Mouse (Mus musculus) frontal cortex, postnatal 10 days (tissue): ENCODE data around the gene Abhd11.
"Not testable (repeated sequence)": the region's sequence is repeated elsewhere in the genome, so short reads cannot be mapped to it uniquely, and the experiment has no call there.

Source experiments
- DNase-seq, 2 experiments: peaks; one replicate each; pipeline ENCODE4 v3.0.0; 2022; ENCODE audit warnings: low spot score in 2 of 2, mixed read lengths in 1 of 2

Gene Abhd11

GRCm38 (mm10) chr5:135023344-135024173 lies 14.6 kb downstream of the Abhd11 start, which contains the start of gene Stx1a:
Stx1a (plus strand) TSS chr5:135023482.
- peak; percentile 82 to 89 for DNase-seq

DNA sequence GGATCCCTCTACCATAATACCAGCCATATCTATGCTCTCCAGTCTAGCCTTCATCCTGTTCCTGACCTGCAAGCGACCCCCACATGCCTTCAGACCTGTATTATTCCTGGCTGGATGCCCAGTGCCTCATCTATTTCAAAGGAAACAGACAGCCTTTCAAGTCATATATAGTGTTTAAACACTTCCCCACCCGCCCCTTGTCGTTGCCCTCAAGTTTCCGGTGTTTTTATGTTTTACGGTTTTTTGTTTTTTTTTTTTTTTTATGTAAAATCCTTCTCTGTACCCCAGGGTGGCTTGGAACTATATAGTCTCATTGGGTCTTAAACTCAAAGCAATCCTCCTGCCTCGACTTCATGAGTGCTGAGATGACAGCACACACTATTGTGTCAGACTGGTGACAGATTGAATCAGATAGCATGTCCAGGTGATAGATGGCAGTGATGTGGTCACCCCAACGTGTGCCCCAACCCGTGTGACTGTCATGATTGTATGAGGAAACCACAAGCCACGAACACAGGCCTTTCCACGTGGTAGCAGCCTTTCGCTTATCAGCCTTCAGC lies 15.8 kb downstream of the Abhd11 start:
- no peak for DNase-seq

DNA sequence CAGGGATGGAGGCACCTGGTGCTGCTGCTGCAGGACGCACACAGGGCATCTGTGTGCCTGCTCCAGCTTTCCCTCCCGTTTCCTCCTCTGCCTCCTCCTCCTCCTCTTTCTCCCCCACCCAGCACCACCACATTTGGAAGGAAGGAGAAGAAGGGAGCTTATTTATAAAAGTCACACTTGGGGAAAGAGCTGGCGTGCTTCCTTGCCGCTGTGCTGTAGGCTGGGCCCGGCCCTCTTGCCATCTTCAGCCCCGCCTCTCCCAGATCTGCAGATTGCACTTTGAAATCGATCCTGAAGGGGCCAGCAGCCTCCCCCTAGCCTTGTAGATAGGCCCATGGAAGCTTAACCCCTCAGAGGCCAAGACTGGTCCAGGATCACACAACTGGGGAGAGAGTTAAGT lies 16.9 kb downstream of the Abhd11 start:
- DNase-seq: no peak

- no peak for DNase-seq
These were observed 20.3 kb downstream of the Abhd11 start for GRCm38 (mm10) chr5:135029007-135029854.

- no peak for DNase-seq
These were observed 23.6 kb downstream of the Abhd11 start for GRCm38 (mm10) chr5:135032581-135032980.

GRCm38 (mm10) chr5:135034593-135034992 lies 25.6 kb downstream of the Abhd11 start:
- DNase-seq: no peak

GRCm38 (mm10) chr5:135035608-135036359 lies 26.8 kb downstream of the Abhd11 start:
- DNase-seq: peak in 1 of 2 experiments; percentile 67

- no peak for DNase-seq
These were observed 29.0 kb downstream of the Abhd11 start for GRCm38 (mm10) chr5:135037946-135038345.

DNA sequence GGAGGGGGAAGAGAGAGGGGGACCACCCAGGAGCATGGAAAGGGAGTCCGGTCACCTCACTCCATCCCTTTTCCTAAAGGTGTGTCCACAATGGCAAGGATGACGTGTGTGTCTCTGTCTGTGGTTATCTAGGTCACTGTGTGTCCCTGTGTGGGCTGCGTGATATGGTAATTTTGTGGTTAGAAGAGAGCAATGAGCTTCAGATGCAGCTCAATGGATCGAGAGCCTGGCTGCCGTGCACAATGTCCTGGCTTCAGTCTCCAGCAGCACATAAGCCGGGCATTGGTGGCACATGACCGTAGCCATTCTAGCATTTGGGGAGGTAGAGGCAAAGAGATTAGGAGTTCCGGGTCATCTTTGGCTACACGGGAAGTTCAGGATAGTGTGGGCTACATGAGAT lies 30.6 kb downstream of the Abhd11 start:
- DNase-seq: no peak

DNA sequence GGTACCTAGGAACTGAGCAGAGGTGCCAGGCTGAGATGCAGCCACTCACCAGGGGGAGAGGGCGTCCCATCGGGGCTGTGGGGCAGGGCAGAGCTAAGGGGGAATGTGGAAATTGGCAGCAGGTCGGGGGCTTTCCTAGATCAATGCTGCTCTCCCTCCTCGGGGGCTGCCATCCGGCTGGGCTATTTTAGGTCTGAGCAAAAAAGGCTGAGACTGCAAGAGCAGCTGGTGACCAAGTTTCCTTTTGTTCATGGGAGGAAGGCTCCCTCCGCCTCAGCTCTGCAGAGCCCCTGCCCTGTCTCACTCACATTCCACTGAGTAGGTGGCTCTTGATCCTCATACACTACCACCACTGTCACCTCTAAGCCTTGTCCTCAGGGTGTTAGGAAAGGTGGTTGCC lies 31.1 kb downstream of the Abhd11 start:
- DNase-seq: no peak

- DNase-seq: no peak
These were observed 31.8 kb downstream of the Abhd11 start for GRCm38 (mm10) chr5:135040777-135041176.

DNA sequence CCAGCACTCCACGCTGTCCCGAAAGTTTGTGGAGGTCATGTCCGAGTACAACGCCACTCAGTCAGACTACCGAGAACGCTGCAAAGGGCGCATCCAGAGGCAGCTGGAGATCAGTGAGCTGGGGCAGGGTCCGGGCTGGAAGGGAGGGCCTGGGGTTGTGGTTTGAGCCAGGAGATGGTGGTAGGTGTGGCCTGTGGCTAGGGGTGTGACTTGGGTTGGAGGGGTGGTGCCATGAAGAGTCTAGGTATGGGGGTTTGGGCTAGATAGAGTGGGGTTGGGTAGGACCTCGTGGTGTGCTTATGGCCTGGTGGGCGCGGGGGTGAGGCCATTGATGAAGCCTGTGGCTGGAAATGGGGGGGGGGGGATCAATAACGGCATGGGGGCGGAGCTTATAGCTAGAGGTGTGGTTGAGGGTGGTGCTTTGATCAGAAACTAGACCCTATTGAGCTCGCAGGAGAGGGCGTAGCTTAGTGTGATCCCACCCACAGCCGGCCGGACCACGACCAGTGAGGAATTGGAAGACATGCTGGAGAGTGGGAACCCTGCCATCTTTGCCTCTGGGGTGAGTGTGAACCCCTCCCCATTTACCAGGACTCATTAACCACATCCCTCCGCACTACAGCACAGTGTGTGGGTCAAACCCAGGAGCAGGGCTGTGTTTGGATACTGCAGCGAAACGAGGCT lies 33.3 kb downstream of the Abhd11 start:
- no peak for DNase-seq

DNA sequence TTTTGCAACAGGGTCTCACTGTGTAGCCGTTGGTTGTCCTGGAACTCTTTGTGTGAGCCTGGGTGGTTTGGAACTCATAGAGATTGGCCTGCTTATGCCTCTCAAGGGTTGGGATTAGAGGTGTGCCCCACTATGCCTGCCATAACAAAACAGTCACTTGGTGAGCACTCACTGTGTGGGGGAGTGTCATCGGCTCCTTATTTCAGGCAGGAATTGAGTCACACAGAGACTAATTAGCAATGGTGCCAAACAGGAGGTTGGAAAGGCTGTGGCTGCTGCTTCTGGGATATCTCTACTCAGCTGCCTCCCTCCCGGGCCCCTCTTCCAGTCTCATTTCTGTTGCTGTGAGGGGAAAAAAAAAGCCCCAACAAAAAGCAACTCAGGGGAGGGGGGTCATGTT lies 35.6 kb downstream of the Abhd11 start:
- no peak for DNase-seq

- DNase-seq: no peak
These were observed 39.6 kb downstream of the Abhd11 start for GRCm38 (mm10) chr5:135048539-135048938.

GRCm38 (mm10) chr5:135049268-135049667 lies 40.3 kb downstream of the Abhd11 start:
- not testable (repeated sequence) for DNase-seq

DNA sequence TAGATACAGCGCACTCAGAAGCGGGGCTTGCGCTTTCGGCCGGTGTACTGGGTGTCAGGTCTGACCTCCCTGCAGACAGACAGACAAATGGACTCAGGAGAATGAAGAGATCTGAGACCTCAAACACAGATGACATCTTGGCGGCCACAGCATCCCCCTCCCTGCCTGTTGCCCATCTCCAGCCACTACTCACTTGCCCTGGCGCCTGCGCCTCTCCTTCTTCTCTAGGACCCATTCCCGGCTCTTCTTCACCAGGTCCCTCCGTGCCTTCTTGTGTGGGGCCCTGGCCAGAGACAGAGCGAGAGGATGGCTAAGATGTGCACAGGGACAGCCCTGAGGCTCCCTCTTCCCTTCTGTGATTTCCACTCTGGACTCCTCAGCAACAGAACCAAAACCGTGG lies 44.4 kb downstream of the Abhd11 start:
- DNase-seq: no peak
